Mouse (Mus musculus) kidney, embryonic 14.5 days (tissue): ENCODE data around the gene Grm3. TPM values are rescaled to one million over a fixed set of nuclear protein-coding genes. Genes with fewer than 3 reads are reported as not detected.

ENCODE experiments used
- ATAC-seq: fragments of 200-750 bp; cut with Nextera tagmentation; 2 replicates; pipeline ENCODE4 v1.8.0; 2017; ENCODE audit warnings: moderate number of reproducible peaks, mild to moderate bottlenecking, moderate TSS enrichment, moderate library complexity; ENCODE audit not compliant: low FRiP score, low TSS enrichment
- H3K27ac ChIP-seq: fragments of 300-500 bp; sonication (generic); 2 replicates; pipeline ENCODE4 v1.5.1; 2014; ENCODE audit warnings: low read depth, mild to moderate bottlenecking, low read length, moderate library complexity, mixed read lengths
- H3K27me3 ChIP-seq: fragments of 300-500 bp; sonication (generic); 2 replicates; pipeline ENCODE4 v1.6.1; 2014; ENCODE audit warnings: mild to moderate bottlenecking, low read length; ENCODE audit not compliant: control insufficient read depth, insufficient read depth
- H3K36me3 ChIP-seq: fragments of 300-500 bp; sonication (generic); 2 replicates; pipeline ENCODE4 v1.6.1; 2014; ENCODE audit warnings: low read length, mixed read lengths; ENCODE audit not compliant: control insufficient read depth, insufficient read depth
- H3K4me1 ChIP-seq: fragments of 300-500 bp; sonication (generic); 2 replicates; pipeline ENCODE4 v1.6.1; 2014; ENCODE audit warnings: low read length, mixed read lengths; ENCODE audit not compliant: control insufficient read depth, insufficient read depth
- H3K4me2 ChIP-seq: fragments of 300-500 bp; sonication (generic); replicated peaks from 2 replicates; pipeline ENCODE4 v1.6.1; 2014; ENCODE audit warnings: low read depth, mild to moderate bottlenecking, low read length
- H3K4me3 ChIP-seq: fragments of 300-500 bp; sonication (generic); 2 replicates; pipeline ENCODE4 v1.5.1; 2014; ENCODE audit warnings: mild to moderate bottlenecking, low read length
- H3K9ac ChIP-seq: fragments of 300-500 bp; sonication (generic); 2 replicates; pipeline ENCODE4 v1.6.1; 2014; ENCODE audit warnings: low read depth, mild to moderate bottlenecking, low read length, moderate library complexity
- H3K9me3 ChIP-seq: fragments of 300-500 bp; sonication (generic); 2 replicates; pipeline ENCODE4 v1.6.1; 2016; ENCODE audit warnings: low read length; ENCODE audit not compliant: control insufficient read depth
- WGBS: fragments of 180-500 bp; shearing (Covaris S2); extraction: QIAGEN DNeasy Blood & Tissue Kit; methylation state at CpG from one replicate; pipeline ENCODE4 v1.1.7; 2014; 5-methylcytosine and 5-hydroxymethylcytosine counted together
- polyA plus RNA-seq: library from polyadenylated mRNA; unstranded; fragments of >200 nt; fragmentation: Nextera tagmentation; extraction: Ambion mirVana; gene quantifications from 2 replicates; pipeline ENCODE4 v1.2.1, GENCODE M21; 2014

The Grm3 gene
- polyA plus RNA-seq, 1 experiment from 2014 or later = 0.73 TPM

GRCm38 (mm10) chr5:9557706-9558105 lies 167.3 kb downstream of the Grm3 start:
- Histone ChIP-seq H3K4me3 (no peak overlapping the region), H3K4me1 (no peaks in the 10 kb centered on the region), H3K27ac (no peak overlapping the region), H3K27me3 (no peaks in the 10 kb centered on the region), H3K4me2 (no peak overlapping the region), H3K9ac (no peak overlapping the region), H3K36me3 (no peaks in the 10 kb centered on the region), H3K9me3 (no peaks in the 10 kb centered on the region)
- whole genome bisulfite sequencing = 25% methylated on average over 3 of the region's 3 CpGs
- no peak for ATAC-seq

GRCm38 (mm10) chr5:9540822-9541557 lies 184.0 kb downstream of the Grm3 start:
- ATAC-seq = peak; percentile 60; the same call in 1 of the 2 replicates
- H3K9me3 ChIP-seq = no peaks in the 10 kb centered on the region
- no peaks in the 10 kb centered on the region for H3K4me1 ChIP-seq
- H3K27me3 ChIP-seq = no peaks in the 10 kb centered on the region
- no peak overlapping the region for H3K4me3 ChIP-seq
- no peak overlapping the region for H3K27ac ChIP-seq
- H3K36me3 ChIP-seq = no peaks in the 10 kb centered on the region
- WGBS = 22% methylated on average over 8 of the region's 8 CpGs
- H3K9ac ChIP-seq = no peak overlapping the region
- H3K4me2 ChIP-seq = no peak overlapping the region

- Histone ChIP-seq H3K4me2 (no peak overlapping the region), H3K27me3 (no peaks in the 10 kb centered on the region), H3K9me3 (no peaks in the 10 kb centered on the region), H3K9ac (no peak overlapping the region), H3K4me3 (no peak overlapping the region), H3K36me3 (no peaks in the 10 kb centered on the region), H3K4me1 (no peaks in the 10 kb centered on the region), H3K27ac (no peak overlapping the region)
- no peak for ATAC-seq
- WGBS = 84% methylated on average over 4 of the region's 4 CpGs
These were observed 199.5 kb downstream of the Grm3 start for GRCm38 (mm10) chr5:9525507-9525906.

- H3K9ac ChIP-seq = no peak overlapping the region
These were observed 213.9 kb downstream of the Grm3 start for GRCm38 (mm10) chr5:9511027-9511426.

GRCm38 (mm10) chr5:9497235-9497634 lies 227.7 kb downstream of the Grm3 start:
- Histone ChIP-seq H3K4me1 (no peaks in the 10 kb centered on the region), H3K4me2 (no peak overlapping the region), H3K4me3 (no peak overlapping the region), H3K27me3 (no peaks in the 10 kb centered on the region), H3K36me3 (no peaks in the 10 kb centered on the region), H3K9me3 (no peaks in the 10 kb centered on the region), H3K9ac (no peak overlapping the region), H3K27ac (no peak overlapping the region)
- WGBS = 54% methylated on average over 4 of the region's 4 CpGs
- no peak for ATAC-seq

More at GRCm38 (mm10) chr5:9511027-9511426, 213.9 kb downstream of the Grm3 start:
- H3K4me1 ChIP-seq = no peaks in the 10 kb centered on the region
- no peaks in the 10 kb centered on the region for H3K27me3 ChIP-seq
- ATAC-seq = no peak
- H3K36me3 ChIP-seq = no peaks in the 10 kb centered on the region
- H3K4me3 ChIP-seq = no peak overlapping the region
- 97% methylated on average over 1 of the region's 1 CpGs for WGBS
- H3K9me3 ChIP-seq = no peaks in the 10 kb centered on the region
- no peak overlapping the region for H3K4me2 ChIP-seq
- H3K27ac ChIP-seq = no peak overlapping the region

DNA sequence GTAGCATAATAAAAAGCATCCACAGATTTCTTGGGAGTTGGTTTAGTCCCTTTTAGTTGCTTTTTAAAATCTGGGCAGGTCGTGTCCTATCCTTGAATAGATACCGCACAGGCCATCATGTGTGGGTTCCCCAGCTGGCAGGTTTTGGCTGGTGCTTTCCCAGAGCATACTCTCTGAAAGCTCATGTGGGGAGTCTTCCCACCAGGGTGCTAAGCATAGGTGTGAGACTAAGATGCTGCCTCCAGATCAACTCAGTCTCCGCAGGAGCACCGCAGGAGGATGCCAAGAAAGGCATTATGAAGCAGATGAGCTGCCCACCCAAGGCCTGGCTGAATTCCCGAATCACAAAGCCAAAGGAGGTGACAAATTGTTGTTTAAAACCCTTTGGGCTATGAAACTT lies 229.5 kb downstream of the Grm3 start:
- Histone ChIP-seq H3K9me3 (no peaks in the 10 kb centered on the region), H3K36me3 (no peaks in the 10 kb centered on the region), H3K9ac (no peak overlapping the region), H3K27me3 (no peaks in the 10 kb centered on the region), H3K4me2 (no peak overlapping the region), H3K4me1 (no peaks in the 10 kb centered on the region), H3K4me3 (no peak overlapping the region), H3K27ac (no peak overlapping the region)
- ATAC-seq = no peak
- WGBS = 32% methylated on average over 5 of the region's 5 CpGs

GRCm38 (mm10) chr5:9477587-9477986 lies 247.4 kb downstream of the Grm3 start:
- no peak overlapping the region for H3K27ac ChIP-seq
- no peaks in the 10 kb centered on the region for H3K36me3 ChIP-seq
- WGBS = 68% methylated on average over 3 of the region's 3 CpGs
- no peaks in the 10 kb centered on the region for H3K9me3 ChIP-seq
- ATAC-seq = no peak
- no peak overlapping the region for H3K9ac ChIP-seq
- no peaks in the 10 kb centered on the region for H3K27me3 ChIP-seq
- no peaks in the 10 kb centered on the region for H3K4me1 ChIP-seq
- no peak overlapping the region for H3K4me2 ChIP-seq
- H3K4me3 ChIP-seq = no peak overlapping the region

GRCm38 (mm10) chr5:9453298-9453697 lies 271.7 kb downstream of the Grm3 start:
- WGBS = 89% methylated on average over 2 of the region's 2 CpGs
- Histone ChIP-seq H3K4me2 (no peak overlapping the region), H3K9ac (no peak overlapping the region), H3K4me3 (no peak overlapping the region), H3K4me1 (no peaks in the 10 kb centered on the region), H3K27ac (no peak overlapping the region), H3K36me3 (no peaks in the 10 kb centered on the region), H3K9me3 (no peaks in the 10 kb centered on the region), H3K27me3 (no peaks in the 10 kb centered on the region)
- no peak for ATAC-seq

DNA sequence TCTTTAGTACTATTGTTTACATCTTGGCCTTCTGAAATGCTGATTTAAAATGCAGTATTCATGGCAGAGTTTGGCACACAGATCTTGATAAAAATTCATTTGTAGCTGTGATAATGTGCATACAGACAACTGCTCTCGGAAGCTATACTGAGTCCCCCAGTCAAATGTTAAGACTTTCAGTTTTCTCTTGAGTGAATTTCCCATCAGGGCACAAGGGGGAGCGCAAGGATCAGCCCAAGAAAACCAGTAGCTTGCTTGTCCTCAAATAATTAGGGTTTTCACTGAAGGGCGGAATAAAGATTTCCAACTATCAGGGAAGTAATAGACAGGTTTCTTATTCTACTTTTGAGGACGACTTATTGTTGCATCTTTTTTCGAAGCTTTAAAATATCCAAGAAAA lies 275.4 kb downstream of the Grm3 start:
- ATAC-seq = no peak
- WGBS = 72% methylated on average over 5 of the region's 5 CpGs
- H3K36me3 ChIP-seq = no peaks in the 10 kb centered on the region

More for the DNA sequence above, 275.4 kb downstream of the Grm3 start:
- H3K4me1 ChIP-seq = no peaks in the 10 kb centered on the region
- no peaks in the 10 kb centered on the region for H3K27me3 ChIP-seq
- H3K4me3 ChIP-seq = no peak overlapping the region
- no peak overlapping the region for H3K27ac ChIP-seq
- no peak overlapping the region for H3K9ac ChIP-seq
- no peak overlapping the region for H3K4me2 ChIP-seq
- H3K9me3 ChIP-seq = no peaks in the 10 kb centered on the region
